Mouse (Mus musculus): ENCODE measurements at regions not wholly inside any gene's neighbourhood (a gene's known extent, or its start where the extent isn't known, plus 50 kb on each side); places are given as distances from the start of the nearest gene placed in this dataset.
A peak's percentile ranks its signal among the peaks of the same experiment; 100 is the strongest.

DNA sequence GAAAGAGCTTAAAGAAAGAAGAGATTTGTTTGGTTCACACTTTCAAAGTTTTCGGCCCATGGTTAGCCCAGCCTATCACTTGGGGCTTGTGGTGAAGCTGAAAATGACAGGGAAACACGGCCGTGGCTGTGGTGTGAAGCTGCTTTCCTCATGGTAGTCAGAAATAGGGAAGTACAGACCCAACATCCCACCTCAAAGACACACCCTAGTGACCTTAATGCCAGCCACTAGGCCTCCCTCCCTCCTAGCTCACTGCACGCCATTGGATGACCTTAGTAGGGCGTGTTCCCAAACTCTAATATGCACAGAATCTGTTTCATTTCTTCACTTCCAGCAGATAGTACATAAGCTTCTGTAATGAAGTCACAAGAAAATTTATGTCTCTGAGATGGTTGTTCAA is 93.4 kb upstream of the Nxt1 start:
- no peak overlapping the region for H3K9ac ChIP-seq
- H3K9me3 ChIP-seq (replicated peaks): no peaks in the 10 kb centered on the region
- no peak overlapping the region for H3K4me3 ChIP-seq (replicated peaks)
- H3K36me3 ChIP-seq: no peaks in the 10 kb centered on the region
- no peak overlapping the region for H3K4me2 ChIP-seq
- 30% methylated on average over 5 of the region's 5 CpGs for WGBS (ENCODE audit: insufficient replicate concordance)
- ATAC-seq (ENCODE audit: low read depth) (no peak), DNase-seq (no peak)
- no peaks in the 10 kb centered on the region for H3K4me1 ChIP-seq (replicated peaks)
- no peak overlapping the region for H3K27ac ChIP-seq
- H3K27me3 ChIP-seq: no peaks in the 10 kb centered on the region

DNA sequence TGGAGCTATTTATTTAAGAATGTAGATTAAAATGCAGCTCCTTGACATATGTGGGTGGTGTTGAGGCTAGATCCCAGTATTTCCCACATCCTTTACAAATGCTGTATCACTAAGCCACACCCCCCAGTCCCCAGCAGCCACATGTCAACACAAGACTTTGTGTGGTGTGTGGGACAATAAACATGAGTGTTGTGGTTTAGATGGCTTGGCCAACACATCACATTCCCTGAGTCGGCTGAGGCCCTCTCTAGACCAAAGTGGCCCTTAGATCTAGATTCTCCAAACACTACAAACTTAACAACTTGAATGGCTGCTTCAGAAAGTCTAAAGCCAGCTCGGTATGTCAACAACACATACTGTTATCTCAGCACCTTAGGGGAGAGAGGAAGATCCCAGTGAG is 94.2 kb upstream of the Nxt1 start:
- Histone ChIP-seq H3K9ac (no peak overlapping the region), H3K36me3 (no peaks in the 10 kb centered on the region), H3K27ac (no peak overlapping the region), H3K4me2 (no peak overlapping the region), H3K9me3 (replicated peaks) (no peaks in the 10 kb centered on the region), H3K4me1 (replicated peaks) (no peaks in the 10 kb centered on the region), H3K4me3 (replicated peaks) (no peak overlapping the region), H3K27me3 (no peaks in the 10 kb centered on the region)
- WGBS (ENCODE audit: insufficient replicate concordance): 25% methylated on average over 2 of the region's 2 CpGs
- DNase-seq (no peak), ATAC-seq (ENCODE audit: low read depth) (no peak)

DNA sequence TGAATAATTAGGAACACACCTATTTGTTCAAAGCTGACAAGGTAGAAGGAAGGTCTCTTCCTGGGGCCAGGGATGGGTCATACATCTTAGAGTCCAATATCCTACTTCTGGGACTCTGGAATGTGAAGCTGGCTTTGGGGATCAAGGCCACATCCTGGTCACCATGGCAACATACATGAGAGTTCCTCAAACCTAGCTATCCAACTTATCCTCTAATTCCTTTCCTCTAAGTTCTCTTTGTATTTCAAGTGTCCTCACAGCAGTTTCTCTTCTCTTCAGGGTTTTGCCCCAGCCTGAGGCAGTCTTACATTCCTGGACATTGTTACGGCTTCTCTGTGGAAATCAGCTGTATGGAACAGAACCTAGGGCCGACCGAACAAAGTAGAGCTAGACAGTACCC is 97.0 kb upstream of the Nxt1 start:
- 57% methylated on average over 3 of the region's 3 CpGs for WGBS (ENCODE audit: insufficient replicate concordance)
- no peak overlapping the region for H3K4me2 ChIP-seq
- no peak for DNase-seq
- no peak overlapping the region for H3K4me3 ChIP-seq (replicated peaks)
- H3K9me3 ChIP-seq (replicated peaks): no peaks in the 10 kb centered on the region
- H3K27ac ChIP-seq: no peak overlapping the region
- no peaks in the 10 kb centered on the region for H3K36me3 ChIP-seq
- no peaks in the 10 kb centered on the region for H3K4me1 ChIP-seq (replicated peaks)
- no peak for ATAC-seq (ENCODE audit: low read depth)
- no peaks in the 10 kb centered on the region for H3K27me3 ChIP-seq
- no peak overlapping the region for H3K9ac ChIP-seq

DNA sequence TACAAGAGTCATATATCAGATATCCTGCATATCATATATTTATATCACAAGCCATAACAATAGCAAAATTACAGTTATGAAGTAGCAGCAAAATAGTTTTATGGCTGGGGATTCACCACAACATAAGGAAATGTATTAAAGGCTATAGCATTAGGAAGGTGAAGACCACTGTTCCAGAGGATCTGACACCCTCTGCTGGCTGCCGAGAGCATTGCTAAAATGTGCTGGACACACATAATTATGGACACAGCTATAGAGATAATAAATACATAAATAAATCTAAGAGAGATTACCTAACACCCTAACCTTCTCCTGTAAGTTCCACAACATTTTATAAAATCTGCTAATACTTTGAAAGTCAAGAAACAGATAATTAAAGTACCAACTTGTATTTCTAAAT is 100.2 kb upstream of the Nxt1 start:
- Histone ChIP-seq H3K4me3 (replicated peaks) (no peak overlapping the region), H3K9me3 (replicated peaks) (no peaks in the 10 kb centered on the region), H3K4me1 (replicated peaks) (0 out of 2 replicates have a peak, but pooled peaks cover 2% of the 10 kb centered on the region), H3K9ac (no peak overlapping the region), H3K36me3 (no peaks in the 10 kb centered on the region), H3K27ac (no peak overlapping the region), H3K4me2 (no peak overlapping the region), H3K27me3 (no peaks in the 10 kb centered on the region)
- ATAC-seq (ENCODE audit: low read depth): no peak
- no peak for DNase-seq
- WGBS (ENCODE audit: insufficient replicate concordance): 3% methylated on average over 1 of the region's 1 CpGs

DNA sequence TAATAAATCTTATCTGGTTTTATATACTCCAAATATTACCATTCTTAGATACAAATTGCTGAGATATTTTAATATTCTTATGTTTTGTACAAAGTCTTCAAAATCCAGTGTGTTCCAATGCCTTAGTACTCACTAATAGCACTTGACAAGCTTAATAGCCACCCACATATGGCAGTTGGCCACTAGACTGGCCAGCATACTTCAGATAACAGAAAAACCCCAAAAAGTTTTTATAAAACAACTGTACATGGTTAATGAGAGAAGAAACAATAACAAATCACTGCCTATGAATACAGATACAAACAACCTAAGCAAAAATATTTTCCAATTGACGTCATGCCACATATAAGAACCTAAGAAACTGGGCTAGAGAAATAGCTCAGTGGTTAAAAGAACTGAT is 100.8 kb upstream of the Nxt1 start:
- no peak overlapping the region for H3K27ac ChIP-seq
- ATAC-seq (ENCODE audit: low read depth): no peak
- H3K9ac ChIP-seq: no peak overlapping the region
- H3K36me3 ChIP-seq: no peaks in the 10 kb centered on the region
- no peaks in the 10 kb centered on the region for H3K27me3 ChIP-seq
- no peak overlapping the region for H3K4me3 ChIP-seq (replicated peaks)
- WGBS (ENCODE audit: insufficient replicate concordance): 56% methylated on average over 1 of the region's 1 CpGs
- no peak overlapping the region for H3K4me2 ChIP-seq
- no peaks in the 10 kb centered on the region for H3K9me3 ChIP-seq (replicated peaks)
- DNase-seq: no peak
- 0 out of 2 replicates have a peak, but pooled peaks cover 2% of the 10 kb centered on the region for H3K4me1 ChIP-seq (replicated peaks)

DNA sequence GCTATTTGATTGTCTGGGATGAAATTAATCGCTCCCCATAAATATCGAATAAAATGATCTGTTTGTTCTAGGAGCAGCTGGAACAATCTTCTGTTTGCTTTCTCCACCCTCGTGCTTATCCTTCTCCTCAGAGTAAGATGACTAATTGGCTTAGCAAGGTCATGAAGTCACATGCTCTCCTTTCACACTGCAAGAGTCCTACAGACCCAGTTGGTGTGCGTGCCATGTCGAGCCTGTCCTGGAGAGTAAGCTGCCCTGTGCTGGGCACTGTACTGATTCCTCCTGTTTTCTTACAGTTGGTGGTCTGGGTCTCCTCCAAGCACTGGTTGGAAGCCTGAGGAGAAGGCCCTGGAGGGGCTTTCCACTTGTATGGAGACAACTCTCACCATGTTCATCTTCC is 101.4 kb upstream of the Nxt1 start:
- WGBS (ENCODE audit: insufficient replicate concordance): 65% methylated on average over 5 of the region's 5 CpGs
- DNase-seq: no peak
- H3K9ac ChIP-seq: no peak overlapping the region
- no peak overlapping the region for H3K4me2 ChIP-seq
- 0 out of 2 replicates have a peak, but pooled peaks cover 2% of the 10 kb centered on the region for H3K4me1 ChIP-seq (replicated peaks)
- ATAC-seq (ENCODE audit: low read depth): no peak
- no peak overlapping the region for H3K4me3 ChIP-seq (replicated peaks)
- H3K27ac ChIP-seq: no peak overlapping the region
- H3K36me3 ChIP-seq: no peaks in the 10 kb centered on the region
- H3K27me3 ChIP-seq: no peaks in the 10 kb centered on the region
- no peaks in the 10 kb centered on the region for H3K9me3 ChIP-seq (replicated peaks)

DNA sequence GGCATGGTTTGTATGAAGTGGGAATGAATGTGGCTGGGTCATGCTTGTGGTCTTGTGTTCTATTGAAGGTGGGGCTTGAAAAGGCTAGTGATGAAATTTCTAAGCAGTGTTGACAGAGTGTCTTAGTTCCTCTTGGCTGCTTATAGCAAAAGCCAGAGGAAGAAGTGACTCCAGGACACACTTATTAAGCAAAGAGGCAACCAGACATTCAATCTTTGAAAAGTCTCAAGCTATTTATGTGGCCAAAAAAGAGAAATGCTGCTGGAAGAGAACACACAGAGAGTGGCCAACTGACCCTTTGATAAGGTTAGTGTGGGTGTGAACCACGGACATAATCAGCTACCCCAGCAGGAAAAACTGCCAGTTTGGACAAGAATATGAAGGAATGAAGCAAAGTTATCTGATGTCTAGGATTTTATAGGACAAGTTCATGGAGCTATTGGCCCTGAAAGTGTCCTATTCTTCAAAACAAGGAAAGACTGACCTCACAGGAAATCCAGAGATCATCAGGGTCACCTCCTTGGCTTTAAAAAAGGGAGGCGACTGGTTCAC is 104.4 kb upstream of the Nxt1 start:
- Histone ChIP-seq H3K9me3 (replicated peaks) (no peaks in the 10 kb centered on the region), H3K27me3 (no peaks in the 10 kb centered on the region), H3K4me3 (replicated peaks) (no peak overlapping the region), H3K36me3 (no peaks in the 10 kb centered on the region), H3K9ac (no peak overlapping the region), H3K4me1 (replicated peaks) (peaks cover 6% of the 10 kb centered on the region; the same call in 1 of the 2 replicates), H3K27ac (peak overlapping the region; percentile 3; the same call in 1 of the 2 replicates), H3K4me2 (no peak overlapping the region)
- WGBS (ENCODE audit: insufficient replicate concordance): 30% methylated on average over 2 of the region's 2 CpGs
- no peak for ATAC-seq (ENCODE audit: low read depth)
- no peak for DNase-seq

DNA sequence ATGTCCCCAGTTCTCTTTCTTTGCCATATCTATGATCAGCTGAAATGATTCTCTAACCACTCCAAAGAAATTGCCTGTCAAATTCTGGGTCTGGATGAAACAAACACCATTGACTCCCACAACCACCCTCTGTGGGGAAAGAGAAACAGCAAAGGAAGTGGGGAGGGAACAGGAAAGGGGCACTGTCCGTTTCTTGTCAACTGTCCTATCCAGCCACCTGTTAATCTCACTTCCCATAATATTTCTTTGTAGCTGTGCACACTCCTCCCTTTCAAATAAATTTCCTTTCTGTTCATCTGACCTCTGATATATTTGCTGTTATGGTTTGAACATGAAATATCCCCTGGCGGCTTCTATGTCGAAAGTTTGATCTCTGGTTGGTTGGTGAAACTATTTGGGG is 109.0 kb upstream of the Nxt1 start:
- Histone ChIP-seq H3K9ac (no peak overlapping the region), H3K9me3 (replicated peaks) (no peaks in the 10 kb centered on the region), H3K27me3 (no peaks in the 10 kb centered on the region), H3K27ac (no peak overlapping the region), H3K36me3 (no peaks in the 10 kb centered on the region), H3K4me3 (replicated peaks) (no peak overlapping the region), H3K4me1 (replicated peaks) (peaks cover 5% of the 10 kb centered on the region; the same call in 1 of the 2 replicates), H3K4me2 (no peak overlapping the region)
- ATAC-seq (ENCODE audit: low read depth) (no peak), DNase-seq (no peak)
- 9% methylated on average over 3 of the region's 3 CpGs for WGBS (ENCODE audit: insufficient replicate concordance)

DNA sequence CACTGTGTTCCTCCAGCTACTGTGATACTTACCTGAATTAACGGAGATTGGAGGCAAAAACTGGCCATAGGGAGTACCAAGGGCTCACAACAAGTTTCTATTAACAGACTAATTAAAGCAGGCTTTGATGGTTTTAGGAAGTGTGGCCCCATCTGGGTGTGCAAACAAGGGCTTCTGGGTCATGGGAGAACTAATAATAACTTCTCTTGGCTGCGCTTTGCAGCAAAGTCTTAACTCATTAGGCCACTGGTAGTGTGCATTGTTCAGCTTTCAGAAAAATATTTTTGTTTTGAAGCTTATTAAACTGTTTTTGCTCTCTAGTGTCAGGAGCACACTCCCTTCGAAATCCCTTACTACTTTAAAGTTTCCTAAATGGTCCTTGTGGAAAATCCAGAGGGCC is 110.4 kb upstream of the Nxt1 start:
- DNase-seq (no peak), ATAC-seq (ENCODE audit: low read depth) (no peak)
- H3K9ac ChIP-seq: no peak overlapping the region
- H3K4me3 ChIP-seq (replicated peaks): no peak overlapping the region
- H3K4me1 ChIP-seq (replicated peaks): peaks cover 4% of the 10 kb centered on the region; the same call in 1 of the 2 replicates
- no peak overlapping the region for H3K27ac ChIP-seq
- no peaks in the 10 kb centered on the region for H3K9me3 ChIP-seq (replicated peaks)
- no peaks in the 10 kb centered on the region for H3K27me3 ChIP-seq
- no peaks in the 10 kb centered on the region for H3K36me3 ChIP-seq
- no peak overlapping the region for H3K4me2 ChIP-seq
- WGBS (ENCODE audit: insufficient replicate concordance): 47% methylated on average over 3 of the region's 3 CpGs

DNA sequence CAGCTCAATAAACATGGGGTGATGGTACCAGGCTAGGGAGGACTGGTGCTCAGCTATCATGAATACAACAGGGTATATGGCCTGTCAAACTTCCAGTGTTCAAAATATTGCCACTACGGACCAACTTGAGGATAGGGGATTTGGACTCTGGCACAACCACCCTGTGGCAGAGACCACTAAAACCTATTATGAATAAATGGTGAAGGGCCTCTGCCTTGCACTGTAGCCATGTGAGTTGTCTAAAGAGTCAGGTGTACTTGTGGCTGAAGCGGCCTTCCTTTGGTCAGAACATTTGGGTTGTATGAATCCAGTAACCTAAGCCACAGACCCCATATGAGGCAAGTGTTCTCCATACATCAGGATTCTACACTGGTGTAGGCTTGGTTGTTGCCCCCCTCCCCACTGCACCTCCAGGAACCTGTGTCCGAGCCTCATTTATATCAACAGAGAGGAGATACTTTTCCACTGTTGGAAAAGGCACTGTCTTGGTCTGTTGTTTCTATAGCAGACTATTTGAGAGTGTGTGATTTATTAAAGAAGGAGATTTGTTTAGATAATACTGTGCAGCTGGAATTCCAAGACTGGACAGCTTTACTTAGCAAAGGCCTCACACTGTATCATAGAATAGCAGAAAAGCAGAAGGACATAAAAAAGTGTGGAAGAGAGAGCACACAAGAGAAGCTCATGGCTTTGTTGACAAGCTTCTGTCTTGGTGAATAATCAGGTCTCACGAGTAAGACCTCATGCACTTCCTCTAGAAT is 112.2 kb upstream of the Nxt1 start:
- WGBS (ENCODE audit: insufficient replicate concordance): 52% methylated on average over 4 of the region's 4 CpGs
- Histone ChIP-seq H3K4me3 (replicated peaks) (no peak overlapping the region), H3K36me3 (no peaks in the 10 kb centered on the region), H3K27ac (no peak overlapping the region), H3K9ac (no peak overlapping the region), H3K4me2 (no peak overlapping the region), H3K27me3 (no peaks in the 10 kb centered on the region), H3K9me3 (replicated peaks) (no peaks in the 10 kb centered on the region), H3K4me1 (replicated peaks) (no peaks in the 10 kb centered on the region)
- ATAC-seq (ENCODE audit: low read depth) (no peak), DNase-seq (no peak)

DNA sequence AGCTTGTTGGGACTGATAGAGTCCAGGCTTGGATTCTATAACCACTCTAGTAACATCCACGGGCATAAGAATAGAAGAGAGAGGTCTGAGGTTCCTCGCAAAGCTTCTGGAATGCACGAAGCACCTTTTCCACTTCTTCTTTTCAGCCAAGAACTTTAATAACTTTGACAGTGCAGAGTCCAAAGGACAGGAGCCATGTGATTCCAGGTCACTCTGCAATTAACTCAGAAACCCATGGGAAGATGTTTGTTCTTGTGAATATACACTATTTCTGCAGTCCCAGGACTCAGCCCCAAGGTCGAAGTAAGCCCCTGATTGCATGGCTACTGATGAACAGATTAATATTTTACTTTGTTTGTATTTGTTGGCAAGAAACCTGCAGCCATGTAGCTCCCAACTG is 113.0 kb upstream of the Nxt1 start:
- ATAC-seq (ENCODE audit: low read depth) (no peak), DNase-seq (no peak)
- Histone ChIP-seq H3K36me3 (no peaks in the 10 kb centered on the region), H3K9ac (no peak overlapping the region), H3K4me2 (no peak overlapping the region), H3K4me3 (replicated peaks) (no peak overlapping the region), H3K27ac (no peak overlapping the region), H3K27me3 (no peaks in the 10 kb centered on the region), H3K4me1 (replicated peaks) (no peaks in the 10 kb centered on the region), H3K9me3 (replicated peaks) (no peaks in the 10 kb centered on the region)
- 55% methylated on average over 4 of the region's 4 CpGs for WGBS (ENCODE audit: insufficient replicate concordance)

DNA sequence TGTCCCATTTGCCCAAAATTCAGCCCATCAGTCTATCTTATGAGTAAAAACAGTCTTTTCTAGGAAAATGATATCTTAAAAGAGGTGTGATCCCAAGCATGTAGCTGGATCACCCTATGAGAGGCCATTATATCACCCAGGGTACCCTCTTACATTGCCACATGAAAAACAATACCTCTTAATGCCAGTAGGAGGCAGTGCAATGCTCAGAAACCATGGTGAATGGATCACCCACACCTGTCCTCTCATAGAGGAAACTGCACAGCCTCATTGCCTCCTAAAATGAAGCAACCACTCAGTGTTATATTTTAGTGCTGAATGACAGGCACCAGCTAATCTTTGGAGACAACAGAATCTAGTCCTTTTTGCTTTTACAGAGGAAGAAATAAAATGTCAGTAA is 114.0 kb upstream of the Nxt1 start:
- no peak for ATAC-seq (ENCODE audit: low read depth)
- no peaks in the 10 kb centered on the region for H3K9me3 ChIP-seq (replicated peaks)
- no peak overlapping the region for H3K4me2 ChIP-seq
- no peak overlapping the region for H3K4me3 ChIP-seq (replicated peaks)
- no peaks in the 10 kb centered on the region for H3K4me1 ChIP-seq (replicated peaks)
- no peak overlapping the region for H3K9ac ChIP-seq
- no peaks in the 10 kb centered on the region for H3K27me3 ChIP-seq
- no peaks in the 10 kb centered on the region for H3K36me3 ChIP-seq
- no peak for DNase-seq
- H3K27ac ChIP-seq: no peak overlapping the region
